In the genomic region with DNA sequence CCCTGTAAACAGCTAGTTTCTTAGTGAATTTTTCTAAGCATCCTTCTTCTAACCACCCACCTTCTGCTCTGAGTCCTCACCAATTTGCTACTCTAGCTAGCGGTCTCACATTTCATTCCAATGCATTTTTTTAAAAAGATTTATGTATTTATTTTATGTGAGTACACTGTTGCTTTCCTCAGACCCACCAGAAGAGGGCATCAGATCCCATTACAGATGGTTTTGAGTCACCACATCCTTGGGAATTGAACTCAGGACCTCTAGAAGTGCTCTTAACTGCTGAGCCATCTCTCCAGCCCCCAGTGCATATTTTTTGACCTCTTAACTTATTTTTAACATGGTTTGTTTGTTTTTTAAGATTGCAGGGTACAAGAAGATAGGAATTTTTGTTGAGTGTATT, we compare ENCODE assay signal across 17 mouse cellular contexts.
DNase-seq lines count a peak whose midpoint lies in the region; TF ChIP-seq lines count a peak whose summit lies in the region.
"Had no signal": no experiment of that assay in that cellular context is flagged by ENCODE, and none has a peak within 500 bp of the region (broad histone marks: within the 10 kb centered on the region; RNA-seq: fewer than 3 reads in every experiment).

No protein-coding gene starts in this region.

- H3K4me1 ChIP-seq in E14TG2a.4 (replicated peaks; ENCODE audit: low read depth, low read length), result no peaks in the 10 kb centered on the region
- H3K4me1 ChIP-seq: embryonic facial prominence, embryonic 15.5 days; neural tube, embryonic 12.5 days had no signal

- H3K27me3 ChIP-seq in E14TG2a.4 (ENCODE audit: insufficient read depth, low read length), result no peaks in the 10 kb centered on the region
- H3K27me3 ChIP-seq: embryonic facial prominence, embryonic 15.5 days; forebrain, embryonic 12.5 days; midbrain, embryonic 15.5 days; neural tube, embryonic 12.5 days had no signal

- peak; percentile 53 for TF ChIP-seq CTCF in left cerebral cortex, adult 2 months (IDR thresholded peaks at IDR 0.05)
- peak; percentile 22; the same call in 1 of the 2 replicates for TF ChIP-seq CTCF in E14TG2a.4 (conservative IDR thresholded peaks at IDR 0.05; ENCODE audit: low read length)

- H3K4me3 ChIP-seq in left cerebral cortex, adult 2 months, result no peak overlapping the region
- H3K4me3 ChIP-seq in E14TG2a.4 (replicated peaks; ENCODE audit: low read length), result no peak overlapping the region
- H3K4me3 ChIP-seq: embryonic facial prominence, embryonic 15.5 days; forebrain, embryonic 12.5 days; midbrain, embryonic 15.5 days; neural tube, embryonic 12.5 days had no signal

- no peaks in the 10 kb centered on the region for H3K36me3 ChIP-seq in E14TG2a.4 (ENCODE audit: insufficient read depth, low read length)
- H3K36me3 ChIP-seq: embryonic facial prominence, embryonic 15.5 days; forebrain, embryonic 12.5 days; midbrain, embryonic 15.5 days; neural tube, embryonic 12.5 days had no signal

- no peaks in the 10 kb centered on the region for H3K9me3 ChIP-seq in E14TG2a.4 (ENCODE audit: low read length)
- H3K9me3 ChIP-seq: embryonic facial prominence, embryonic 15.5 days; forebrain, embryonic 12.5 days; midbrain, embryonic 15.5 days; neural tube, embryonic 12.5 days had no signal

- intact Hi-C loops in left cerebral cortex, adult 2 months (cut with DNase I), result loop anchor here (5.0 to 10.0 kb wide), 2 partner anchors 624 to 1327 kb away; no protein-coding TSS in a partner anchor
- intact Hi-C loops in left cerebral cortex, postnatal 14 days (cut with DNase I), result no loop called here

- DNase-seq in heart, postnatal 4 days, result peak; percentile 5
- no peak for DNase-seq in heart, adult 9 months (ENCODE audit: low spot score in 2 of 2)
- DNase-seq in left cerebral cortex, adult 2 months (ENCODE audit: extremely low spot score in 1 of 2, low spot score in 2 of 2), result peak in 1 of 2 experiments; percentile 10
- DNase-seq in left cerebral cortex, postnatal 14 days (ENCODE audit: low spot score in 2 of 2), result no peak
- peak; percentile 32 for DNase-seq in 3T3-L1 (ENCODE audit: low read depth, low spot score)
- no peak for DNase-seq in urinary bladder, postnatal 25 days (ENCODE audit: low spot score)
- no peak for DNase-seq in spleen, adult 18-20 months
- DNase-seq: cerebellum, adult 11-12 months; heart, adult 11 months; heart, postnatal 14 days; layer of hippocampus, postnatal 36 days had no signal

- H3K27ac ChIP-seq in left cerebral cortex, adult 2 months, result no peak overlapping the region
- H3K27ac ChIP-seq: embryonic facial prominence, embryonic 15.5 days; forebrain, embryonic 12.5 days; liver, embryonic 14.5 days; midbrain, embryonic 15.5 days; neural tube, embryonic 12.5 days had no signal

Comparison
In these comparisons a context has a peak if more than half of its experiments do, and no peak if none do; other contexts are left out.
1. DNase-seq: peak in heart, postnatal 4 days (single experiment) and 3T3-L1 (single experiment); none in heart, adult 9 months (0 of 2), left cerebral cortex, postnatal 14 days (0 of 2), urinary bladder, postnatal 25 days (single experiment) and spleen, adult 18-20 months (0 of 2).